Mouse (Mus musculus): ENCODE data around the gene Serpina3i. TPM values are rescaled to one million over a fixed set of nuclear protein-coding genes. Genes with fewer than 3 reads are reported as not detected.

The Serpina3i gene
- polyA plus RNA-seq, 1 experiment from 2014 or later = 0.15 TPM

- no peaks in the 10 kb centered on the region for H3K36me3 ChIP-seq
- WGBS (ENCODE audit: insufficient replicate concordance) = 55% methylated on average over 3 of the region's 3 CpGs
- H3K27ac ChIP-seq = no peak overlapping the region
- no peak overlapping the region for H3K4me2 ChIP-seq
- ATAC-seq = no peak
- no peaks in the 10 kb centered on the region for H3K9me3 ChIP-seq (replicated peaks)
- no peak overlapping the region for H3K9ac ChIP-seq
- H3K27me3 ChIP-seq (replicated peaks) = no peaks in the 10 kb centered on the region
- no peak overlapping the region for H3K4me3 ChIP-seq
- no peaks in the 10 kb centered on the region for H3K4me1 ChIP-seq
Measured at GRCm38 (mm10) chr12:104245595-104245994, 17.3 kb upstream of the Serpina3i start.

- no peaks in the 10 kb centered on the region for H3K27me3 ChIP-seq (replicated peaks)
- H3K4me1 ChIP-seq = no peaks in the 10 kb centered on the region
- no peaks in the 10 kb centered on the region for H3K36me3 ChIP-seq
- no peaks in the 10 kb centered on the region for H3K9me3 ChIP-seq (replicated peaks)
- no peak overlapping the region for H3K27ac ChIP-seq
- no peak for ATAC-seq
- H3K4me2 ChIP-seq = no peak overlapping the region
- no peak overlapping the region for H3K9ac ChIP-seq
- no peak overlapping the region for H3K4me3 ChIP-seq
Measured at GRCm38 (mm10) chr12:104247553-104248002, 15.3 kb upstream of the Serpina3i start.

GRCm38 (mm10) chr12:104248231-104248630, 14.7 kb upstream of the Serpina3i start:
- Histone ChIP-seq H3K4me3 (no peak overlapping the region), H3K9me3 (replicated peaks) (no peaks in the 10 kb centered on the region), H3K9ac (no peak overlapping the region), H3K4me1 (no peaks in the 10 kb centered on the region), H3K36me3 (no peaks in the 10 kb centered on the region), H3K27me3 (replicated peaks) (no peaks in the 10 kb centered on the region), H3K27ac (no peak overlapping the region), H3K4me2 (no peak overlapping the region)
- 55% methylated on average over 3 of the region's 3 CpGs for WGBS (ENCODE audit: insufficient replicate concordance)
- ATAC-seq = no peak

GRCm38 (mm10) chr12:104261041-104261440, 1.9 kb upstream of the Serpina3i start:
- H3K4me3 ChIP-seq = no peak overlapping the region
- H3K9me3 ChIP-seq (replicated peaks) = no peaks in the 10 kb centered on the region
- no peaks in the 10 kb centered on the region for H3K36me3 ChIP-seq
- H3K9ac ChIP-seq = no peak overlapping the region
- no peaks in the 10 kb centered on the region for H3K4me1 ChIP-seq
- no peak overlapping the region for H3K27ac ChIP-seq
- no peak overlapping the region for H3K4me2 ChIP-seq
- 42% methylated on average over 3 of the region's 3 CpGs for WGBS (ENCODE audit: insufficient replicate concordance)
- no peaks in the 10 kb centered on the region for H3K27me3 ChIP-seq (replicated peaks)
- ATAC-seq = no peak

GRCm38 (mm10) chr12:104266374-104266773, 3.5 kb downstream of the Serpina3i start:
- H3K27me3 ChIP-seq (replicated peaks) = no peaks in the 10 kb centered on the region
- H3K4me2 ChIP-seq = no peak overlapping the region
- H3K4me3 ChIP-seq = no peak overlapping the region
- ATAC-seq = no peak
- H3K4me1 ChIP-seq = no peaks in the 10 kb centered on the region
- H3K9ac ChIP-seq = no peak overlapping the region
- H3K27ac ChIP-seq = no peak overlapping the region
- 39% methylated on average over 3 of the region's 3 CpGs for WGBS (ENCODE audit: insufficient replicate concordance)
- no peaks in the 10 kb centered on the region for H3K36me3 ChIP-seq
- no peaks in the 10 kb centered on the region for H3K9me3 ChIP-seq (replicated peaks)

- Histone ChIP-seq H3K9ac (no peak overlapping the region), H3K9me3 (replicated peaks) (no peaks in the 10 kb centered on the region), H3K27me3 (replicated peaks) (no peaks in the 10 kb centered on the region), H3K27ac (no peak overlapping the region), H3K4me3 (no peak overlapping the region), H3K4me1 (no peaks in the 10 kb centered on the region), H3K4me2 (no peak overlapping the region), H3K36me3 (no peaks in the 10 kb centered on the region)
- WGBS (ENCODE audit: insufficient replicate concordance) = 75% methylated on average over 18 of the region's 18 CpGs
- ATAC-seq = no peak
Measured at GRCm38 (mm10) chr12:104278216-104279055, 15.5 kb downstream of the Serpina3i start.

- Histone ChIP-seq H3K4me1 (no peaks in the 10 kb centered on the region), H3K9me3 (replicated peaks) (no peaks in the 10 kb centered on the region), H3K4me2 (no peak overlapping the region), H3K4me3 (no peak overlapping the region), H3K36me3 (no peaks in the 10 kb centered on the region), H3K27ac (no peak overlapping the region), H3K9ac (no peak overlapping the region), H3K27me3 (replicated peaks) (no peaks in the 10 kb centered on the region)
- no peak for ATAC-seq
- WGBS (ENCODE audit: insufficient replicate concordance) = 37% methylated on average over 3 of the region's 3 CpGs
Measured at GRCm38 (mm10) chr12:104279056-104279435, 16.1 kb downstream of the Serpina3i start.

GRCm38 (mm10) chr12:104283380-104283779, 20.5 kb downstream of the Serpina3i start:
- no peaks in the 10 kb centered on the region for H3K9me3 ChIP-seq (replicated peaks)
- ATAC-seq = no peak
- no peaks in the 10 kb centered on the region for H3K4me1 ChIP-seq
- no peak overlapping the region for H3K4me3 ChIP-seq
- WGBS (ENCODE audit: insufficient replicate concordance) = 74% methylated on average over 11 of the region's 11 CpGs
- no peak overlapping the region for H3K27ac ChIP-seq
- no peaks in the 10 kb centered on the region for H3K27me3 ChIP-seq (replicated peaks)
- no peaks in the 10 kb centered on the region for H3K36me3 ChIP-seq
- no peak overlapping the region for H3K9ac ChIP-seq
- no peak overlapping the region for H3K4me2 ChIP-seq

GRCm38 (mm10) chr12:104288336-104288735, 25.4 kb downstream of the Serpina3i start:
- Histone ChIP-seq H3K4me2 (no peak overlapping the region), H3K4me3 (no peak overlapping the region), H3K9ac (no peak overlapping the region), H3K9me3 (replicated peaks) (no peaks in the 10 kb centered on the region), H3K36me3 (no peaks in the 10 kb centered on the region), H3K27me3 (replicated peaks) (no peaks in the 10 kb centered on the region), H3K4me1 (no peaks in the 10 kb centered on the region), H3K27ac (no peak overlapping the region)
- no peak for ATAC-seq

- 29% methylated on average over 4 of the region's 4 CpGs for WGBS (ENCODE audit: insufficient replicate concordance)
- no peak overlapping the region for H3K4me2 ChIP-seq
- no peak overlapping the region for H3K27ac ChIP-seq
- H3K36me3 ChIP-seq = no peaks in the 10 kb centered on the region
- H3K9me3 ChIP-seq (replicated peaks) = no peaks in the 10 kb centered on the region
- H3K4me3 ChIP-seq = no peak overlapping the region
- H3K4me1 ChIP-seq = no peaks in the 10 kb centered on the region
- no peaks in the 10 kb centered on the region for H3K27me3 ChIP-seq (replicated peaks)
- no peak overlapping the region for H3K9ac ChIP-seq
- no peak for ATAC-seq
Measured at GRCm38 (mm10) chr12:104289872-104290271, 26.9 kb downstream of the Serpina3i start.

GRCm38 (mm10) chr12:104293963-104294362, 31.0 kb downstream of the Serpina3i start:
- H3K4me2 ChIP-seq = no peak overlapping the region
- no peaks in the 10 kb centered on the region for H3K36me3 ChIP-seq
- no peaks in the 10 kb centered on the region for H3K27me3 ChIP-seq (replicated peaks)
- no peaks in the 10 kb centered on the region for H3K4me1 ChIP-seq
- H3K9me3 ChIP-seq (replicated peaks) = no peaks in the 10 kb centered on the region
- 54% methylated on average over 2 of the region's 2 CpGs for WGBS (ENCODE audit: insufficient replicate concordance)
- H3K9ac ChIP-seq = no peak overlapping the region
- no peak overlapping the region for H3K27ac ChIP-seq
- H3K4me3 ChIP-seq = no peak overlapping the region
- no peak for ATAC-seq

- H3K9me3 ChIP-seq (replicated peaks) = no peaks in the 10 kb centered on the region
- no peak for ATAC-seq
Measured at GRCm38 (mm10) chr12:104298049-104298448, 35.1 kb downstream of the Serpina3i start.

GRCm38 (mm10) chr12:104305991-104306390, 43.1 kb downstream of the Serpina3i start:
- WGBS (ENCODE audit: insufficient replicate concordance) = 56% methylated on average over 4 of the region's 4 CpGs
- no peak for ATAC-seq

More at GRCm38 (mm10) chr12:104298049-104298448, 35.1 kb downstream of the Serpina3i start:
- Histone ChIP-seq H3K27me3 (replicated peaks) (no peaks in the 10 kb centered on the region), H3K4me1 (no peaks in the 10 kb centered on the region), H3K36me3 (no peaks in the 10 kb centered on the region), H3K4me3 (no peak overlapping the region), H3K9ac (no peak overlapping the region), H3K4me2 (no peak overlapping the region), H3K27ac (no peak overlapping the region)
- WGBS (ENCODE audit: insufficient replicate concordance) = 74% methylated on average over 2 of the region's 2 CpGs

More at GRCm38 (mm10) chr12:104305991-104306390, 43.1 kb downstream of the Serpina3i start:
- H3K9me3 ChIP-seq (replicated peaks) = 0 out of 2 replicates have a peak, but pooled peaks cover 5% of the 10 kb centered on the region
- H3K36me3 ChIP-seq = no peaks in the 10 kb centered on the region
- no peak overlapping the region for H3K9ac ChIP-seq
- H3K27me3 ChIP-seq (replicated peaks) = no peaks in the 10 kb centered on the region
- no peak overlapping the region for H3K27ac ChIP-seq
- no peak overlapping the region for H3K4me2 ChIP-seq
- no peaks in the 10 kb centered on the region for H3K4me1 ChIP-seq
- no peak overlapping the region for H3K4me3 ChIP-seq
